Mouse (Mus musculus): ENCODE data around the gene Otulin.

GRCm38 (mm10) chr15:27535681-27536080 lies 94.8 kb downstream of the Otulin start:
- TF ChIP-seq CTCF (IDR thresholded peaks at IDR 0.05) (no peak), EP300 (IDR thresholded peaks at IDR 0.05) (no peak)

Measured in lung, postnatal 0 days (tissue).